ENCODE assay signal across 26 mouse cellular contexts in the genomic region with DNA sequence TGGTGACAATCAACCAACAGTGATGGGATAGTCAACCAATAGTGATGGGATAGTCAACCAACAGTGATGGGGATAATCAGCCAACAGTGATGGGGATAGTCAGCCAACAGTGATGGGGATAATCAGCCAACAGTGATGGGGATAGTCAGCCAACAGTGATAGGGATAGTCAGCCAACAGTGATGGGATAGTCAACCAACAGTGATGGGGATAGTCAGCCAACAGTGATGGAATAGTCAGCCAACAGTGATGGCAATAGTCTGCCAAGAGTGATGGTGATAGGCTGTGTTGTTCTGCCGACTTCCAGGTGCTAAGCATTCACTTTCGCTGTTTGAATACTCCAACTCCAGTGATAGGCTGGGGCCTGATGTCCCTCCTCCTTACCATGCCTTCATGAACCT.
"Had no signal": no experiment of that assay in that cellular context is flagged by ENCODE, and none has a peak within 500 bp of the region (broad histone marks: within the 10 kb centered on the region; RNA-seq: fewer than 3 reads in every experiment).

No protein-coding gene starts in this region.

- DNase-seq: gastrocnemius, adult 2 months; gastrocnemius, postnatal 10 days; gastrocnemius, postnatal 25 days; heart, adult 18-20 months; heart, postnatal 10 days; heart, postnatal 4 days; kidney, adult 11 months; kidney, adult 2 months; kidney, adult 9 months; kidney, postnatal 14 days; kidney, postnatal 36 days; layer of hippocampus, postnatal 36 days; left cerebral cortex, postnatal 4 days had no signal

- H3K4me1 ChIP-seq: heart, embryonic 10.5 days; heart, embryonic 12.5 days; hindbrain, embryonic 13.5 days; hindbrain, embryonic 15.5 days; kidney, embryonic 15.5 days; limb, embryonic 13.5 days; limb, embryonic 15.5 days; liver, embryonic 12.5 days had no signal

- H3K27me3 ChIP-seq: heart, embryonic 12.5 days; hindbrain, embryonic 13.5 days; hindbrain, embryonic 15.5 days; kidney, embryonic 15.5 days; limb, embryonic 13.5 days; limb, embryonic 15.5 days; liver, embryonic 12.5 days had no signal

- H3K9me3 ChIP-seq: heart, embryonic 10.5 days; heart, embryonic 12.5 days; hindbrain, embryonic 13.5 days; hindbrain, embryonic 15.5 days; kidney, embryonic 15.5 days; limb, embryonic 13.5 days; limb, embryonic 15.5 days; liver, embryonic 12.5 days had no signal

- H3K4me3 ChIP-seq: gastrocnemius, adult 2 months; heart, embryonic 10.5 days; heart, embryonic 12.5 days; hindbrain, embryonic 13.5 days; hindbrain, embryonic 15.5 days; kidney, embryonic 15.5 days; layer of hippocampus, adult 2 months; limb, embryonic 13.5 days; limb, embryonic 15.5 days; liver, embryonic 12.5 days had no signal

- H3K36me3 ChIP-seq: heart, embryonic 10.5 days; heart, embryonic 12.5 days; hindbrain, embryonic 13.5 days; hindbrain, embryonic 15.5 days; kidney, embryonic 15.5 days; limb, embryonic 13.5 days; limb, embryonic 15.5 days; liver, embryonic 12.5 days had no signal

- H3K4me2 ChIP-seq: heart, embryonic 12.5 days; hindbrain, embryonic 13.5 days; hindbrain, embryonic 15.5 days; kidney, embryonic 15.5 days; limb, embryonic 13.5 days; limb, embryonic 15.5 days; liver, embryonic 12.5 days had no signal

- H3K27ac ChIP-seq: gastrocnemius, adult 2 months; heart, embryonic 10.5 days; hindbrain, embryonic 13.5 days; hindbrain, embryonic 15.5 days; hindbrain, postnatal 0 days; kidney, embryonic 15.5 days; kidney, postnatal 0 days; layer of hippocampus, adult 2 months; limb, embryonic 13.5 days; limb, embryonic 15.5 days; liver, embryonic 12.5 days; liver, embryonic 14.5 days had no signal

- ATAC-seq: hindbrain, postnatal 0 days; intestine, embryonic 16.5 days; liver, embryonic 12.5 days had no signal

- H3K9ac ChIP-seq: heart, embryonic 12.5 days; hindbrain, embryonic 13.5 days; hindbrain, embryonic 15.5 days; kidney, embryonic 15.5 days; limb, embryonic 13.5 days; limb, embryonic 15.5 days; liver, embryonic 12.5 days; liver, embryonic 14.5 days had no signal
